Mouse (Mus musculus) inflammation-experienced regulatory T-cells, adult 6 months (primary cell): ENCODE data around the gene 1700007K13Rik. TPM values are rescaled to one million over a fixed set of nuclear protein-coding genes. Genes with fewer than 3 reads are reported as not detected.

ENCODE experiments used
- ATAC-seq: one replicate; pipeline ENCODE4 v1.8.0; 2017
- polyA plus RNA-seq, 3 experiments: library from polyadenylated mRNA; unstranded; fragments of 100-300 nt; shearing (Covaris generic); gene quantifications; one replicate each; pipeline ENCODE4 v1.2.1; 2017

Gene 1700007K13Rik
- polyA plus RNA-seq, 3 experiments from 2014 or later = 0.52 TPM; not detected in 2

DNA sequence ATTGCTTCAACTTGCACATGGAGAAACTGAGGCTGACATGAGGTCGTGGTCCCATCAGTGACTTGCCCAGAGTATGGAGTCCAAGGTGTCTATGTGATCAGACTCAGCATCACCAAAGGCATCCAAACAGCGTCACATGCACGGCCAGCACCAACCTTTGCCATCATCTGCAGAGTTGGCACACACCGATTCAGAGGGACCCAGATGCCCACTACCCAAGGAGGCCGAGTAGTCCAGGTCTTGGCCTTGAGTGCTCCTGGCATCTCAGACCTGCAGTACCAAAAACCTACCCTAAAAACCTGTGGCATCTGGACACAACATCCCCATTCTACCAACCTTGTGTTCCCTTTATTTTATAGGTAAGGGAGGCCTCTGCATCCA lies 51.4 kb downstream of the 1700007K13Rik start:
- ATAC-seq = no peak

DNA sequence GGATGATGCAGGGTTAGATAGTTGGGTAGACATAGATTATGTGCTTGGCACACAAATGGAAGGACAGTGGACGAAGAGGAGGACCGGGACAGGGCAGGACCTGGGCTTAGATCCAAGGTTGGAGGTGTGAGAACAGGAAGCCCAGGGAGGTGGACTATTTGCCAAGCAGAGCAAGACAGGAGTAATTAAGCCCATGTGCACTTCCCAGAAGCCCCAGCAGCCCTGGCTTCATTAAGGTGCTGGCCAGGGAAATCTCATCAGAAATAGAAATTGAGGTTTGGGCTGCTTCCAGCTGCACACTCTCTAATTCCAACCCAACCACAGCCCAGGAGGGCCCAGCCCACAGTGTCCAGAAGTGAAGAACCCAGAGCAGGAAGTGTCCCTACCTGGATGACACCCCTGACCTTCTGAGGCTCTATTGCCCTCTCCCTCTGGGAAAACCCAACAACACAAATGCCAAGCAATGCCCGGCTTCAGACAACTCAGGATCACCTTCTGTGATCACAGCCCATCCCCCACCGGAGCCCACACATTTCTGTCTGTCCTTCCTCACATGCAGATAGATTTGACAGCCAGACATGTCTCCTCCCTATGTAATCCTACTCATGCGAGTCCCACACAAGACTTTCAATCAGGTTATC lies 51.9 kb downstream of the 1700007K13Rik start:
- no peak for ATAC-seq

DNA sequence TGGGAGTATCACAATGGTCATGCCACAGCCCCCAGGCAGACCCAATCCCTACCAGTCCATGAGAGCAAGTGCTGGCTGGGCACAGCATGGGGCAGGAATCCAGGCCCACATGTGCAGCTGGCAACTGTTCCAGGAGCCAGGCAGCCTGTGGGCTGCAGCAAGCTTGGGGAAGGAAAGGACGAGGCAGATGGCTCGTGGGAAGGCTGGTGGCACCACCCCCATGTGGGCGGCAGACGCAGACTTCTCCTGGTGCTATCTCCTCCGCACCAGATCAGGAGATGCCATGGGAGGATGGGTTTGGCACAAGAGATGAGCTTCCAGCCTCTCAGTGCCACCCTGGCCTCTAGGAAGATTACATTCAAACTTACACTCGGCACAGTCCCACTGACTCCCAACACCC lies 53.2 kb downstream of the 1700007K13Rik start:
- ATAC-seq = no peak

Other genes starting within 250 kb of the 1700007K13Rik start
- not detected for gene Ppp1r26, start 19.5 kb downstream of the 1700007K13Rik start, polyA plus RNA-seq
- gene Mrps2, start 1.7 kb upstream of the 1700007K13Rik start, polyA plus RNA-seq = 10 to 100 TPM; 17.7 to 22.1 (median 19.3) TPM
- not detected for gene Gbgt1, start 30.6 kb upstream of the 1700007K13Rik start, polyA plus RNA-seq
- gene Gm10134, start 39.8 kb upstream of the 1700007K13Rik start, polyA plus RNA-seq = not detected
- gene Ralgds, start 46.8 kb upstream of the 1700007K13Rik start, polyA plus RNA-seq = 1 to 10 TPM; 5.7 to 7.5 (median 5.9) TPM
- gene Cel, start 97.1 kb upstream of the 1700007K13Rik start, polyA plus RNA-seq = not detected
- 10 to 100 TPM; 11.3 to 17.4 (median 16.2) TPM for gene Gtf3c5, start 117.4 kb upstream of the 1700007K13Rik start, polyA plus RNA-seq
- not detected for gene Gfi1b, start 155.7 kb upstream of the 1700007K13Rik start, polyA plus RNA-seq
- 10 to 100 TPM; 11.8 to 24.1 (median 20.5) TPM for gene Tsc1, start 174.9 kb upstream of the 1700007K13Rik start, polyA plus RNA-seq
- gene Spaca9, start 233.4 kb upstream of the 1700007K13Rik start, polyA plus RNA-seq = 1 to 10 TPM in 1 of 3 experiments, not detected in 2; 1.1 TPM
- not detected for gene Ak8, start 233.8 kb upstream of the 1700007K13Rik start, polyA plus RNA-seq